Mouse (Mus musculus): Measurements from ENCODE around the gene Metrn.

Gene Metrn

DNA sequence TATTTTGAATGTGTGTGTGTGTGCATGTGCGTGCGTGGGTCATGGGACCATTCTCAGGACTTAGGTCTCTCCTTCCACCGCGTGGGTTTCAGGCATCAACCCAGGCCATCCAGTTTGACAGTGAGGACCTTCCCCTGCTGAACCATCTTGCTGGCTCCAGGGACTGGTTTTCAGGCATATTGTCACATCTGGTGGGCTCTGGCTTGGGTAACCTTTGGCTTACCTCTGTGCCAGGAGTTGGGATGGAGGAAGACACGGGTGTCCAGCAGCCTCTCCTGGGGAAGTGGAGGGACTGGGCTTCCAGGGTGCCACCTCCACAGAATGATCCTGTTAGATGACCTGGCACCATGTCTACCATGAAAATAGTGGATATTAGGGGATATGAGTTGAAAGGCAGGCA is 19.0 kb downstream of the Metrn start:
- DNase-seq (ENCODE audit: extremely low spot score, low spot score): no peak

DNA sequence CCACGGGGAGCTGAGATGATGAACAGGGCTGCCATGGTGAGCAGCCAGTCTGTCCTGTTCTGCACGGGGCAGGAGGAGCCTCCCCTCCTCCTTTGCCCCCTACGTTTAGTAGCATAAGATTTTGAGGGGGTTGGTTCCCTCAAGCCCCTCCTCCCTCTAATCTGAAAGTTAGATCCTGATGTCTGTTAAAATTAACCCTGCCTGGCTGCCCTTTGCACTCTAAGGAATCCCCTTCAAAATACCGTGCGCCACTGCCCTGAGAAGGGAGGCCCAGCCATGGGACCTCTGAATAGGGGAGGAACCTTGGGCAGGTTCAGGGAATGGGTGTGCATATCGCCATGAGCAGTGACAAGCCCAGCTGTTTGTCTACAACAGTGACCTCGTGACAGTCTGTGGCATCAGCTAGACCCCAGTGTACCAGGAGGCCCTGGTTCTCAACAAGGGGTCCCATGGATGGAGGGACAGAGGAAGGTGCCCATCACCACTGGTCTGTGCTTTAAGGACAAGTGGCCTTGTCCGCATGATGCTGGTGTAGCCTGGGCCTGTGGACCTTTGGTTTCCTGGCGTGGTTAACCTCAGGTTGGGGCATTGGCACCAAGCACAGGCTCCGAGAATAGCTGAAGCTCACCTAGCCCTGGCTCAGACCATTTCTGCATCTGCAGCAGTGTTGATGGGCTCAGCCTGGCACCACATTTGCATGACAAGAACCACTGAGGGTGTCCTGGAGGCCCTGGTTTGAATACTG is 21.4 kb downstream of the Metrn start:
- DNase-seq (ENCODE audit: extremely low spot score, low spot score): no peak

DNA sequence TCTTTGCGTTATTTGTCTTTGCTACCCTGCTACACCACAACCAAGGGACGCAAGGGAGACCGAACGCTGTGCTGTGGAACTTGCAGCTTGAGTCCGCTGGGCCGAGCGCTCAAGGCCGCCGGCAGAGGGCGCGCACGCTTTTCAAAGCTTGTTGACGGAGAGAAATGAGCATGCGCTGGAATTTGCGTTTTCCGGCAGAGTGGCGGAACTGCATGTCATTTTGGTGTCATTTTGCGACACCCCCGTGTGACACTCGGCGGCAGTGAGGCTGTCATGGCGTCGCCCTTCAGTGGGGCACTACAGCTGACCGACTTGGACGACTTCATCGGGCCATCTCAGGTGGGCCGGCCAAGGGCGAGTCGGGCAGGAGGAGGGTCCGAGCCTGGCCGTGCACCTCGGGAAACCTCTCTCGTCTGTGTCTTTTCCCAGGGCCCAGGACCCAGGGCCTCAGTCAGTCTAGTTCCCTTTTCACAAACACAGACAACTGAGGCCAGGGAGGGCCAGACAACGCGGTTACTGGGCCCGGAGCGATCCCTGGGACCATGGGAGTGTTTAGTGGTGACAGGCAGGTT is 23.3 kb downstream of the Metrn start, which contains the start of gene Narfl:
TSS of gene Narfl (plus strand) at position 228 of the 572 bp plus-strand sequence.
- DNase-seq (ENCODE audit: extremely low spot score, low spot score): peak; percentile 99

DNA sequence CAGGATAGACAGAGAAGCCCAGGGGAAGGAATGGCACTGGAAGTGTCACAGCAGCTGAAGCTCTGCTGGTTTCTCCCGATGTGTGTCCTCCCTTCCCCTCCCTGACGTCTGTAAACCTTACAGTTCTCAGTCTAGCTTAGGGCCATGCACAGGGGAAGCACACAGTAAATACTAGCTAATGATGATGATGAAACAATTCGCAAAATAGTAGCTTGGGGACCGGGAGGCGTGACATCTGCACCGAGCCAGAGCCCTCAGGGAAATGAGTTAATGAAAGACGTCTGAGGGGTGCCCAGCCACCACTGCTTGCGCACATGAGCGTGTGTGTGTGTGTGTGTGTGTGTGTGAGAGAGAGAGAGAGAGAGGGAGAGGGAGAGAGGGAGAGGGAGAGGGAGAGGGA is 27.6 kb downstream of the Metrn start:
- DNase-seq (ENCODE audit: extremely low spot score, low spot score): no peak

DNA sequence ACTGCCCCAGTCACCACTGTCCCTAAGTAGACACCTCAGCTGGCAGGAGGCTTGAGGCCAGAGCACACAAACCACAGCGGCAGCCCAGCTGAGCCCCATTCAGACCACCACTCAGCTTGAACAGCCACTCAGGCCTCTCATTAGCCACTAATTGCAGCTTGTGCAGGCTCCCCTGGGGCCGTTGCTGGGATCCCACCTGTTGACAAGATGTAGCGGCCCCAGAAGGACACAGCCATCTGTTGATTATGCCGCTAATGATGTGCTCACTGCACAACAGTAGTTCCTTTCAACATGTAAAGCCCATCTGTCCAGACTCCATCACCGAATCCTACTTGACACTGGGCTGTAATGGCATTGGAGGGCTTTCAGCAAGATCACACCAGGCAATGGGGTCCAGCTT is 31.1 kb downstream of the Metrn start:
- no peak for DNase-seq (ENCODE audit: extremely low spot score, low spot score)

DNA sequence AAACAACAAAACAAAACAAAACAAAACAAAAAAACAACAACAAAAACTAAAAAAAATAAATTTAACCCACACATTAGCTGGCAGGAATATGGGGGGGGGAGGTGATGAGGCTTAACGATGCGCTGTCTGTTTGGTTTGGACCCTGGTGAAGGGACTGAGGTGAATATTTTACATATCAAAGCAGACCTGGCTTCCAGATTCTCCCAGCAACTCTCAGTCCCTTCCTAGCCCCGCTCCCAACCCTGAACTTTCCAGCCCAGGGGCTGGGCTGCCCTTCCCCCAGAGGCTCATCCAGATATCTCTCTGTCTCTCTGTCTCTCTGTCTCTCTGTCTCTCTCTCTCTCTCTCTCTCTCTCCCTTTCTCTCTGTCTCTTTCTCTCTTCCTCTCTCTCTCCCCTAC is 34.3 kb downstream of the Metrn start:
- no peak for DNase-seq (ENCODE audit: extremely low spot score, low spot score)

DNA sequence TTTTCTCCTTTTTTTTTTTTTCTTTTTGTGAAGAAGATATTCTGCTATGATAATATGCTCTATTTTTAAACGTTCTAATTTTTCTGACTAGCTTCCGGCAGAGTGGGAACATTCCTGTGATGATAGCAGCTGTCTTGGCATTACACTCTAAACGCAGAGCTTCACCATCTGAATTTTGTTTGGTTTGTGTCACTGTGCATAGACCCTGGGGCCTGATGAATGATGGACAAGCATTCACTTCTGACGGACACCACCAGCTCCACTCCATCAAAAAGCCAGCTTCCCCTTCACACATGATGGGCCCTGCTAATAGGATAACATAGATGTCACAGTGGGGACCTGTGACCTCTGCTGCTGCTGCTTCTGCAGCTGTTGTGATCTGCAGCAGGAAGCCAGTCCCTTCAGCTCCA is 35.4 kb downstream of the Metrn start:
- no peak for DNase-seq (ENCODE audit: extremely low spot score, low spot score)

DNA sequence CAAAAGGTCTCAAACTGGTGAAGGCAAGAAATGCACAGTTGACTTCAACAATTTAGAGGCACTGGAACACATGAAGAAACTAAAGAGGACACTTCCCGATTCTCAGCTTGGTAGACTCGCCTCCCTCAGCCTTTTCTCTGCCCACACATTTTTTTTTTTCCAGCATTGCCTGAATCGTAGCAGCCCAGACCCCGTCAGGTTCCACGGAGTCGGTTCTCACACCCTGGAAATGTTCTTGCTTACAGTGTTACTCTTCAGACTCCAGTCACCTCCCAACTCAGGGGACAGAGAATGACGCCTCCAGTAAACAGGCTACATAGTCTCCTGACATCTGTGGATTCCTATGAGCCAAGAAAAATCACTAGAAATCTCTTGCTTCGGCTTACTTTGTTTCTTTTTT is 36.8 kb downstream of the Metrn start:
- DNase-seq (ENCODE audit: extremely low spot score, low spot score): no peak

DNA sequence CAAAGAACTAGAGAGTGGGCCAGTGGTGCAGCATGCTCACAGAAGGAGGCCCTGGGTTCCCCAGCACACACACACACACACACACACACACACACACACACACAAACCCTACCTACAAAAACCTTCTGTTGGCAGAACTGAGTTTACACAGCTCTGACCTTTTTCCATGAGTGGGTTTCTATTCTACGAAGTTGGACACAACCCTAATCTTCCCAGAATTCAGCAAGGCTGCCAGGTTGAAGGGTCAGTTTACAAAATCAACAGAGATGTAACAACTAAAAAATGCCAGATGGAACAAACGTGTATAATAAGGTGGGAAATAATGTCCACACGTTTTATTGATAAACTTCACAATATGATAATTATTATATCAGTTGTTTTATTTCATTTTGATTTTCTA is 39.2 kb downstream of the Metrn start:
- no peak for DNase-seq (ENCODE audit: extremely low spot score, low spot score)

DNA sequence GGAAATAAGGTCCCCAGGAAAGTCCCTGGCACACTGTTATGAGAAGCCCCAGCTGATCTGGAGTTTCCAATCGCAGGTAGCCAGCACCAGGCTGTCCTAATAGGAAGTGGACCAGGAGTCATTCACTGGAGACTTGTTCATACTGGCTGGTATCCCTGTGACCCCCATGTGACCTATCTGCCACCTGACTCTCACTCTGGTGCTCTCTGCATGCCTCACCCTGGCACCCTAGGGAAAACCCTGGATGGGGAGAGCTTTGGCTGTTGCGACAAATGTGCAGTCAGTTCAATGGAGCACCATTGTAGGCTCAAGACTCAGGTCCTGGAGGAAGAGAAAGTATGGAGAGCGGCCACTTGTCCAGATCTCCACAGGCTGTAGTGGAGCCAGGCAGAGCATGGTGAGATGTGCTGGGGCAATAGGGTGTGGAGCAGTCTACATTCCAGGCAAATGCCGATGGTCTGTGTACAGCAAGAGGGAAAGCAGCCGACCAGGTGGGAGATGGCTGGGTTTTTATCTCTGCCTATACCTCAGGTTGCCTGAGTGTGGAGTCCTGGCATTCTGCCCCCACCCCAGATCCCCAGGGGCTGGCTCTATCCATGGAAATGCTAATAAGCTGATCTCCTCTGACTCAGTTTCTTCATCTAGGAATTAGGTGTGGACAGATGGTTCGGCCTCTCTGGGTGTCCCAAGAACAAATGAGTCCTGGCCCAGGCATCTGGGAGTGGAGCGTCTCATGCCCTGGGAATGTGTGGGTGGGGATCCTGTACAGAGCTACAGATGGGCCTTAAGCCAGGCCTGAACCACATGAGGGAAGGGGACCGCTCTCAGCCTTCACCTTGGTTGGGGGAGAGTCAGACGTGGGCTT is 40.3 kb downstream of the Metrn start:
- no peak for DNase-seq (ENCODE audit: extremely low spot score, low spot score)

DNA sequence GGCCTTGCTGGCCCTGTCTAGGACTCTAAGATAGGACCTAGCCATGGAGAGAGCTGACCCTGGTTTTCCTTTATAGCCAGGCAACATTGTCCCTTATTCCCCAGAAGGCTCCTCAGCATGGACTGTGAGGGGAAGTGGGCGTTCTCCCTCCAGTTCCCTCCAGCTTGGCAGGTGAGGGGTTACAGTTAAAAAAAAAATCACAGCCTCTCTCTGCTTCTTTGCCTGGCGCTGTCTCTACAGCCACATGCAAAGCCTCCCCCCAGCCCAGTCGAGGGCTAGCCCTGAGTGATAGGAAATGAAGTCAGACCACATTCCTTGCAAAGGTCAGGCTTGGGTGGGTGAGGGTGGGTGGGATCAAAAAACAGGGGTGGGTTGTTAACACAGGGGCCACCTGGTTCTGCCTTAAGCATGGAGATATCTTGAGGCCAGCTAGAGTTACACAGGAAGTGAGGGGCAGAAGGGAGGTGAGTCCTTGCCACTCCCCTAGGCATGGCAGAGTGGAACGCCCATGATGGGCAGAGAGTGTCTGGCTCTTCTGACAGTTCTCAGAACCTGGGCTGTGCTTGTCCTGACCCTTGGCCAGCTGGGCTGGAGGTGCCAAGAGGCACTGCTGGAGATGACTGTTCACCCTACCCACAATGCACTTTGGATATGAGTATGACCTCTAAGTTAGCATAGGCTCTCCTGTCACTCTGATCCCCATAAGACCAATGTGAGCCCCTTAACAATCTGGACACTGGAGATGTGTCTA is 41.1 kb downstream of the Metrn start:
- DNase-seq (ENCODE audit: extremely low spot score, low spot score): no peak

DNA sequence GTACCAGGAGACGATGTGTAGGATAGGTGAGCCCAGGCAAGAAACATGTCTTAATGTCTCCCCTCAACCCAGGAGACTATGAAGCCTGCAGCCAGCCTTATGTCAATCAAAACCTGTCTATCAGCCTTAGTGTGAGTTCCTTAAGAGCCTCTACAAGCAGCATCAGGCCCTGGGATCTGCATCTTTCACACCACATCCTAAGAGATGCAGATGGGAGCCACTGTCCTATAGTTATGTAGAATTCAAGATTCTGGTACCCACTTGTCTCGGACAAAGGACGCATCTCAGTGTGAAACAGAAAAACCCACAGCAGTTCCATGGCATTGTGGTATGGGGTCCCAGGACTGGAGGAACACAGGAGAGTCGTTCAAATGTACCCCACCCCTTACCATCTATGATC is 41.9 kb downstream of the Metrn start:
- DNase-seq (ENCODE audit: extremely low spot score, low spot score): no peak

DNA sequence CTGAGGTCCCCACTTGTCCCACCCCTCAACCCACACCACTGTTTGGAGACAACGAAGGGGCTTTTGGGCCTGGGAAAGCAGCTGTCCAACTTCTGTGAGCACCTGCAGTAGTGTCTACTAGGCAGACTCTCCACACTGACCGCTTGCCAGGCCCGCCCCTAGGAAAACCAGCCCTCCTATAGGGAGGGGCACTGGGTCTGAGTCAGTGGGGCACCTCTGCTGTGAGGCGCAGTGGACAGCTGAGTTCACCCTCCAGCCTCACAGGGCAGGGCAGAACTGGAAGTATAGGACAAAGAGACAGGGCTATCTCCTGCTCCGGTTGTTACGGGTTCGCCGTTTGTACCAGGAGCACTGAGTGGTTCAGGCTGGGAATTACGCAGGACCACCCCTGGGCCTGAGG is 42.7 kb downstream of the Metrn start, which contains the start of gene Msln:
TSS of gene Msln (minus strand) at position 138 of the 400 bp plus-strand sequence.
- no peak for DNase-seq (ENCODE audit: extremely low spot score, low spot score)

DNA sequence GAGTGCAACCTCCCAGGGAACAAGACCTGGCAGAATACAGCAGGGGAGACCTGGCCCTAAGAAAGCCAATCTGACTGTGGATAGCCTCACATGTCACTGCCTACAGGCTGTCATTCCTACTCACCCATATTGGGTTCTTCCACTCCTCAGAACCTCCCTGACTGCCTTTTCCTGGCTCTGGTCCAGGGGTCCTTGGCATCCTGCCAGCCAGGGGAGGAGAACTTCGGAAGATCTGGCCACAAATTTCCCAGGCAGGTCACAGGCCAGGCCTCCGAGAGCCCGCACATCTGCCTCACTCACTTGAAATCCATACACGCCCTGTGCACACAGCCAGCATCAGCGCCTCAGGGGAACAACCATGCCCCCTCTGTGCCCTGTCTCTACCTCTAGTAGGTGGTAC is 45.5 kb downstream of the Metrn start:
- no peak for DNase-seq (ENCODE audit: extremely low spot score, low spot score)

DNA sequence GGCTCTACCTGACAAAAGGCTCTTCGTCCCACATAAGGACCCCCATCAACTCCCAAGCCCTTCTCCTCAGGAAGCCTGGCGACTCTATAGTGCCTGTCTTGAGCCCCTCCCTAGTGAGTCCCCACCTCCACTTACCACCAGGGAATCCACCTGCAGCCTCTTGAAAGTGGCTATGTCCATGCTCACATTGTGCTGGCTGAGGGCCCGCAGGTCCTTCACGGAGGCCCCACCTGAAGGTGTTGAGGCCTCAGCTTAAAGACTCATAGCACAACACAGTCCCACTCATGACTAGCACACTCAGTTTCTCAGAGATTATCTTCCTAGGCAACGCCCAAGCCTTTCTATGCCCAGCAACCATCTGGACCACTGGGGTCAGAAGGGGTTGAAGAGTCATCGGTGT is 47.6 kb downstream of the Metrn start:
- no peak for DNase-seq (ENCODE audit: extremely low spot score, low spot score)

DNA sequence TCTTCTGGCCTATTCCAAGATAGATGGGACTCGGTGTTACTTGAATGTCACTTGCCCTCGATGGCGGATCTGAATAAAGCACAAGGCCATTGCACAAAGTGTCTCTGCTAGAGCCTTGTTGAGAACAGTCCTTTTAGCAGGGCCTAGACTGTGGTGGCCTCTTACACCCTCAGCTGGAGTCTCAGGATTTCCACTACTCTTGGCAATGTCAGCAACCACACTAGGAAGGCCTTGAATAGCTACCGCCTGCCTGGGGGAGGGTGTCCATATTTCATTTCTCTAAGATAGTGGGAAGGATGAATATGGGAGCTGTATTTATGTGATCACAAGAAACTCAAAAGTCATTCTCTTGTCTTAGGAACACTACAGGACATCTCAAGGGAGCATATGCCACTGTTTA is 48.7 kb downstream of the Metrn start:
- DNase-seq (ENCODE audit: extremely low spot score, low spot score): no peak

DNA sequence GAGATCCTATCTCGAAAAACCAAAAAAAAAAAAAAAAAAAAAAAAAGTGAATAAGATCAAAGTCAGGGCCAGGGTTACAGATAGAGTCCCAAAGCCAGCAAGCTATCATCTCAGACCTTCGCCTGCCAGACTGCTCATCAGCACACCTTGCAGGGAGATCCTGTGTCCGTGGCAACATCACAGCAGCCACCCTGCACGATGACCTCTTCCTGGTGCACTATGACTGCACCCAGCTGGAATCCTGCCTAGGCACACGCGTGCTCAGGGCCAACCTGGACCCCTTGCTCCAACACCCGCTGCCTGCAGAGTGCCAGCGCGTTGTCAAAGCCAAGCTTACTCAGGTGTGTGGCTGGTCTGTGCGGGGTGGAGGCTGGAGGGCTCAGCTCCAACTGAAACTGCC is 52.6 kb downstream of the Metrn start:
- DNase-seq (ENCODE audit: extremely low spot score, low spot score): no peak

DNA sequence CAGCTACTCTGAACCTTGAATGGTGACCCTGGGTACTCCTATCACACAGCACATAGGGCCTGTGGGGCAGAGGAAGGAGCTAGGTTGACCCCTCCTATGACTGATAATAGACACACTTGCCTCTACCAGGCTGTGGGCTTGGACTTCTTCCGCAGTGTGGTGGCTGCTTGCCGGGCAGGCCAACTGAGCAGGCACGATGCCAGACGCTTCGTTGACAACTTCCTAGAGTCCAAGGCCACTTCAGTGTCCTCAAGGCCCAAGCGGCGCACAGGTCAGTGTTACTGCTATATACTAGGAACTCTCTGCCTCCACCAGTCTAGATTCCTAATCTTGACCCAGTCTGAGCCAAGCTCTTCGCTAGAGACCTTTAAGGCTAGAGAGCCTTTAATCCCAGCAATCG is 53.1 kb downstream of the Metrn start:
- DNase-seq (ENCODE audit: extremely low spot score, low spot score): no peak
